In genomic region chr12:32144513-32144912, GRCm38 (mm10) we compare ENCODE assay signal across 8 mouse cellular contexts.
DNase-seq lines count a peak whose midpoint lies in the region; ATAC-seq and TF ChIP-seq lines count a peak whose summit lies in the region.

No protein-coding gene starts in this region.

- no peak overlapping the region for H3K9ac ChIP-seq in CH12.LX (ENCODE audit: insufficient read depth, low read depth)
- H3K9ac ChIP-seq in forebrain, embryonic 13.5 days: no peak overlapping the region

- H3K4me3 ChIP-seq in CH12.LX (replicated peaks in 1 of 3; ENCODE audit: low read depth in 2 of 3, low read length in 2 of 3, poor library complexity in 1 of 3): no peak overlapping the region
- H3K4me3 ChIP-seq in forebrain, embryonic 13.5 days: no peak overlapping the region
- no peak overlapping the region for H3K4me3 ChIP-seq in thymus, adult 2 months (ENCODE audit: control insufficient read depth, insufficient read depth, low read length)

- no peaks in the 10 kb centered on the region for H3K27me3 ChIP-seq in CH12.LX (replicated peaks)
- no peaks in the 10 kb centered on the region; the same call in 1 of the 2 replicates for H3K27me3 ChIP-seq in forebrain, embryonic 13.5 days
- H3K27me3 ChIP-seq in thymus, adult 2 months (ENCODE audit: control insufficient read depth, insufficient read depth, low read length): no peaks in the 10 kb centered on the region

- H3K4me2 ChIP-seq in CH12.LX (ENCODE audit: insufficient read depth, low read depth, poor library complexity, severe bottlenecking): peak overlapping the region; percentile 8; the same call in 1 of the 2 replicates
- H3K4me2 ChIP-seq in forebrain, embryonic 13.5 days: no peak overlapping the region

- H3K9me3 ChIP-seq in CH12.LX (replicated peaks; ENCODE audit: low read length): peaks cover 3% of the 10 kb centered on the region
- no peaks in the 10 kb centered on the region for H3K9me3 ChIP-seq in forebrain, embryonic 13.5 days (replicated peaks)

- DNase-seq in CH12.LX (ENCODE audit: extremely low read depth): peak; percentile 63
- DNase-seq in c-Kit-negative CD71-positive TER-119-positive erythroid progenitor cells, embryonic 14.5 days (ENCODE audit: low read depth, low spot score): peak; percentile 78
- peak; percentile 74 to 78 for DNase-seq in heart, postnatal 36 days
- peak; percentile 80 for DNase-seq in layer of hippocampus, adult 11-12 months (ENCODE audit: low spot score)
- DNase-seq in lung, adult 18-20 months: peak; percentile 47 to 56
- peak; percentile 85 for DNase-seq in thymus, adult 2 months

- peak; percentile 32 to 86; a peak in 2 of 4 replicates for TF ChIP-seq CTCF in CH12.LX (conservative IDR thresholded peaks at IDR 0.05 in 1 of 2, IDR thresholded peaks at IDR 0.05 in 1 of 2; ENCODE audit: low read depth in 2 of 2, low read length in 2 of 2)
- TF ChIP-seq CTCF in thymus, adult 2 months (IDR thresholded peaks at IDR 0.05; ENCODE audit: borderline replicate concordance, control insufficient read depth, extremely low read depth, insufficient read depth, low read length, poor library complexity): peak; percentile 80; the same call in 1 of the 2 replicates

- peak; percentile 93 for ATAC-seq in forebrain, embryonic 13.5 days
- peak; percentile 88 for ATAC-seq in neutrophil, adult 5-6 weeks (ENCODE audit: extremely low read depth, insufficient number of reproducible peaks, low FRiP score, poor library complexity, severe bottlenecking)

- 4% methylated on average over 5 of the region's 5 CpGs for WGBS in forebrain, embryonic 13.5 days
- 3% methylated on average over 5 of the region's 5 CpGs for WGBS in thymus, adult 2 months

- TF ChIP-seq POLR2A in CH12.LX (IDR thresholded peaks at IDR 0.05; ENCODE audit: low read depth, low read length): no peak
- TF ChIP-seq POLR2A in thymus, adult 2 months (IDR thresholded peaks at IDR 0.05; ENCODE audit: control insufficient read depth, extremely low read depth, insufficient read depth, low read length, poor library complexity): no peak

- no peak overlapping the region for H3K27ac ChIP-seq in CH12.LX (ENCODE audit: insufficient read depth, low read depth)
- H3K27ac ChIP-seq in forebrain, embryonic 13.5 days: no peak overlapping the region
- no peak overlapping the region for H3K27ac ChIP-seq in thymus, adult 2 months (ENCODE audit: control insufficient read depth, insufficient read depth, low read length)

- dilution Hi-C loops in CH12.LX (cut with MboI; ENCODE audit: extremely low pct_ligation_motif_present, extremely low pct_unique_long_range_greater_than_20kb, low sequenced_read_pairs): no loop called here

- in situ Hi-C loops in CH12.LX (cut with MboI; ENCODE audit: low pct_ligation_motif_present, low pct_unique_long_range_greater_than_20kb, low sequenced_read_pairs): no loop called here

- H3K36me3 ChIP-seq in CH12.LX (replicated peaks in 1 of 2; ENCODE audit: control insufficient read depth in 1 of 2, insufficient read depth in 1 of 2, low read length in 1 of 2): no peaks in the 10 kb centered on the region
- no peaks in the 10 kb centered on the region for H3K36me3 ChIP-seq in forebrain, embryonic 13.5 days (ENCODE audit: poor library complexity, severe bottlenecking)
- H3K36me3 ChIP-seq in thymus, adult 2 months (ENCODE audit: control insufficient read depth, insufficient read depth, low read length): no peaks in the 10 kb centered on the region

- peaks cover 0 to 34% of the 10 kb centered on the region in 2 experiments; a peak in 2 of 4 replicates for H3K4me1 ChIP-seq in CH12.LX (ENCODE audit: control insufficient read depth in 1 of 2, insufficient read depth in 2 of 2)
- no peaks in the 10 kb centered on the region for H3K4me1 ChIP-seq in forebrain, embryonic 13.5 days
- no peaks in the 10 kb centered on the region for H3K4me1 ChIP-seq in thymus, adult 2 months (replicated peaks; ENCODE audit: control insufficient read depth, insufficient read depth, low read length)

- TF ChIP-seq RAD21 in CH12.LX (IDR thresholded peaks at IDR 0.05; ENCODE audit: low read depth, low read length): peak; percentile 91

- H3K79me2 ChIP-seq in CH12.LX (replicated peaks; ENCODE audit: control insufficient read depth, extremely low read depth, insufficient read depth, poor library complexity, severe bottlenecking): no peaks in the 10 kb centered on the region

- intact Hi-C loops in heart, postnatal 36 days (cut with DNase I): loop anchor here (1.0 to 5.0 kb wide), 2 partner anchors 82 to 177 kb away; partner anchors contain the start of gene Prkar2b

- no peak for TF ChIP-seq EP300 in CH12.LX (IDR thresholded peaks at IDR 0.05; ENCODE audit: low read length)

TF ChIP-seq in CH12.LX, 34 proteins besides CTCF, POLR2A, EP300 and RAD21:
- TF ChIP-seq USF1 (IDR thresholded peaks at IDR 0.05; ENCODE audit: low read depth, low read length) (no peak), ZKSCAN1 (IDR thresholded peaks at IDR 0.05; ENCODE audit: borderline replicate concordance, low read depth, low read length) (no peak), MXI1 (IDR thresholded peaks at IDR 0.05; ENCODE audit: low read depth, low read length) (no peak), NELFE (IDR thresholded peaks at IDR 0.05; ENCODE audit: low read depth, low read length) (no peak), JUND (conservative IDR thresholded peaks at IDR 0.05; ENCODE audit: low read depth, low read length) (no peak), CHD2 (IDR thresholded peaks at IDR 0.05; ENCODE audit: low read length) (no peak), MAFK (IDR thresholded peaks at IDR 0.05; ENCODE audit: insufficient replicate concordance, low read length) (no peak), JUN (IDR thresholded peaks at IDR 0.05; ENCODE audit: insufficient read depth, low read depth, low read length) (no peak), NRF1 (IDR thresholded peaks at IDR 0.05; ENCODE audit: low read depth, low read length) (no peak), USF2 (conservative IDR thresholded peaks at IDR 0.05; ENCODE audit: low read depth, low read length) (no peak), TCF12 (IDR thresholded peaks at IDR 0.05; ENCODE audit: low read depth, low read length) (peak; percentile 21; the same call in 1 of the 2 replicates), ZNF384 (IDR thresholded peaks at IDR 0.05; ENCODE audit: low read depth, low read length) (no peak), BHLHE40 (IDR thresholded peaks at IDR 0.05; ENCODE audit: low read depth, low read length) (no peak), SMC3 (IDR thresholded peaks at IDR 0.05; ENCODE audit: low read depth, low read length) (peak; percentile 96), IRF4 (IDR thresholded peaks at IDR 0.05; ENCODE audit: low read depth, low read length) (no peak; the same call in 1 of the 2 replicates), ZC3H11A (IDR thresholded peaks at IDR 0.05; ENCODE audit: low read depth, low read length) (peak; percentile 79), PAX5 (IDR thresholded peaks at IDR 0.05; ENCODE audit: low read length) (no peak), GABPA (IDR thresholded peaks at IDR 0.05; ENCODE audit: insufficient replicate concordance, low read depth, low read length) (no peak), MYC (IDR thresholded peaks at IDR 0.05; ENCODE audit: low read depth, low read length) (no peak), CHD1 (IDR thresholded peaks at IDR 0.05; ENCODE audit: low read depth, low read length) (no peak), MAX (IDR thresholded peaks at IDR 0.05; ENCODE audit: low read length) (no peak), UBTF (IDR thresholded peaks at IDR 0.05; ENCODE audit: low read depth, low read length) (no peak), ZMIZ1 (IDR thresholded peaks at IDR 0.05; ENCODE audit: low read depth, low read length) (no peak)
